Mouse (Mus musculus) mesoderm, embryonic 11.5 days (tissue): ENCODE results near the gene Hacd3.
"Not testable (repeated sequence)": the region's sequence is repeated elsewhere in the genome, so short reads cannot be mapped to it uniquely, and the experiment has no call there.

Source experiments
- DNase-seq: peaks from one replicate; pipeline ENCODE4 v3.0.0-alpha.2; 2012; ENCODE audit warnings: low read depth, low spot score

Gene Hacd3

DNA sequence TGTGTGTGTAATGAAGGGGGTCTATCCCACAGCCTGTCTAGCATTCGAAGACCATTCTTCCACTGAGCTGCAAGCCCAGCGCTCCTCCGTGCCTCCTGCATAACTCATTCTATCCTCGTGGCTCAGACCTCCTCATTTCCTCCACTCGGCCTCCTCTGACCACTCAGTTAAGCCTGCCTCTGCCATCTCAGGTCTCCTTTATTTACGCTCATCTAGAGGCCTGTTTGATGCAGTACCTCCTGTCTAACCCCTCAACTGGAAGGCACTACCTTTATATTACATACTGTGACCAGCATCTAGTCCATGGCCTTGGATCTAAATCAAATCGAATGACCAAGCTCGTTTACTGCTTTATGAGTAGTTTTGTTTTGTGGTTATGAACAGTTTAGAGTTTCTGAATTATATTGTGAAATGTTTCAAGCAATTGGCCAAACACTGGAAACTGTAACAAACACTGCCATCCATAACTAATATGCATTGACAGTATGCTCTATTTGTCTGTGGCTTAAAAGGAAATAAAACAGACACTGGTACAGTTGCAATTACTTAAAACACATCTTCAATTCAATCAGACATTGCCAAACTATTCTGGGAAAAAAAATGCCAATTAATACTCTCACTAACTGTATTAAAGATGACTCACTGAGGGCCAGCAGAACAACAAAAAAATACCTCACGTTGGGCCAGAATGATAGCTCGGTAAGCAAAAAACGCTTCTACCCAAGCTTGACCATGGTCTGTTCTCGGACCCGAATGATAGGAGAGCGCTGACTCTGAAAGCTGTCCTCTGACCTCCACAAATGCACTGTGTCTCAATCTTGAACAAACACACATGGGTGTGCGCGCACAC, 4.3 kb downstream of the Hacd3 start:
- no peak for DNase-seq

DNA sequence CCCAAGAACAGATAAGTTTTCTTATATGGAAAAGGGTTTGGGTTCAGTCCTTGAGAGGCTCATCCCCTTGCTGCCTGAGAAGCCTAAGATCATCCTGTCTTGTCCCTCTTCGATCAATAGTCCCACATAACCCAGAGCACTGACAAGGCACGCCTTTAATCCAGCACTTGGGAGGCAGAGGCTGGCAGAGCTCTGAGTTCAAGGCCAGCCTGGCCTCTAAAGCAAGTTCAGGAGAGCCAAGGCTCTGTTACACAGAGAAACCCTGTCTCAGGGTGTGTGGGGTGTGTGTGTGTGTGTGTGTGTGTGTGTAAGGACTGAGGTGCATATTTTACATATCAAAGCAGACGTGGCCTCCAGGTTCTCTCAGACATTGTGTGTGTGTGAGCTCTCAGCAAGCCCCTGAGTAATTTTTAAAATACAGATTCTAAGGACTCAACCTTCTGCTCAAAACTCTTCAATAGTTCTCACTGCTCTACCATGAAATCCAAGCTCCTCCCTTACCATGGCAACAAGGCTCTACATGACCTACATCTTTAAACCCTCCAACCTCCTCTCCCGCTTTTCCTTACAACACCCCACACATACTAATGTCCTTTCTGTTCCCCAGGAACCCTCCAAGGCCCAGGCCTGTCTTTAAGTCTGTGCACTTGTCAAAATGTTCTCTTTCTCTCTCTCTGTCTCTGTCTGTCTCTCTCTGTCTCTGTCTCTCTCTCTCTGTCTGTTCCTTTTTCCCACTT, 5.1 kb downstream of the Hacd3 start:
- no peak for DNase-seq

DNA sequence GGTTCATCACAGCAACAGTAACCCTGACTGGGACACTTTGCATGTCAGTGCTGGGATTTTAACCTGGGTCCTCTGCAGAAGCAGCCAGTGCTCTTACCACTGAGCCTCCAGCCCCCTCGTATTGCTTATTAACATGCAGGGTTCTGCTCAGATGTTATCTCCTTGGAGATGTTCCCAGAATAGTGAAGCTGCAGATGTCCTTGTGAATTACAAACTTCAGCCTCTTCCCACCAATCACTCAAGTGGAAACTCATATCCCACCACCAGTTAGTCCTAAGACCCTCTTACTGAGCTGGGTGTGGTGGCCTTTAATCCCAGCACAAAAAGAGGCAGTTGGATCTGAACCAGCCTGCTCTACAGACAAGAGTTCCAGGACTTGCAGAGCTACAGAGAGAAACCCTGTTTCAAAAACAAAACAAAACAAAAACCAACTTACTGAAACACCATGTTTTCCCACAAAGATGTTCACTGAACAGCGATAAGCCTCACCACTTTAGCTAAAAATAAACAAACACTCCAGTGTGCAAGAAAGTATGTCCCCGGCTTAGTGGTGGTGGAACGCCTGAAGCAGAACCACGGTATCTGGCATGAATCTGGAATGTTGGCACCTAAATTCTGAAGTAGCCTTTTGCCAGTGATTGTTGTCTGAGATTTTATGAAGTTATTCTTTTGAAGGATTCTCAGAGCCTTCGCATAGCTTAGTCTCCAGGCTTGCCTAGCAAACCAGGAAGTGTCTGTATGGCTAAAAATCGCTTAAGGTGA, 5.9 kb downstream of the Hacd3 start:
- no peak for DNase-seq

DNA sequence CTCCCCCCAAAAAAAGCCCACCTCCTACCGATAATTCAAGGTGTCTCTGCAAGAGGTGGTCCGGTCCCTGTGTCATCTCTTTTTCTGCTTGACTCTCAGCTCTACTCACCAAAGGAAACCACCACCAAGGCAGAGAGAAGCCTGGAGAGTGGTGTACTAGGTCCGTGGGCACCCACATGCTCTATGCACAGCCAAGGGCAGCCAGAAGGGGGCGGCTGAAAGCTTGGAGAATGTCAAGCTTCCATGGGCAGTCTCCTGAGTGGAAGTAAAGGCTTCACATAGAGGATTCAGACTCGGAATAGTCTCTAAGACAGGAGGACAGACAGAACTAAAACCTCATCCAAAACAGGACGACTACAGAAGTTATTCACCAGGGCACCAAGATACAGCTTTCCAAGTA, 10.2 kb downstream of the Hacd3 start:
- DNase-seq = no peak

DNA sequence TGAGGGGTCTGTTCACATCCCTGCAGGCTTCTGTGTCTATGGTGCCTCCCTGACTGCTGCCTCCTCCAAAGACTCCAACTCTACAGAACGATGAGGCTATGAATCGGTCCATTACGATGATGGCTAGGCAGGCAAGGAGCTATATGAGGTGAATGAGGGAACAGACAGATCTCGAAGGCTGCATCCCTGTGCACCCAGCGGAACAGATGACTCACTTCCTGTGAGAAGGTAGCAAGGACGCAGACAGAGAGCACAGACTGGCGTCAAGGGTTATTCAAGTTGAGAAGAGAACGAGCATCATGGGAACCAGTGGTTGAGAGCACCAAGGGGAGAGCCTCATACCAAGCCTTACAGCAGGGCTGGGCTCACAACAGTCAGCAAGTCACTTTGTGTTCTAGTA, 10.9 kb downstream of the Hacd3 start:
- DNase-seq = no peak

DNA sequence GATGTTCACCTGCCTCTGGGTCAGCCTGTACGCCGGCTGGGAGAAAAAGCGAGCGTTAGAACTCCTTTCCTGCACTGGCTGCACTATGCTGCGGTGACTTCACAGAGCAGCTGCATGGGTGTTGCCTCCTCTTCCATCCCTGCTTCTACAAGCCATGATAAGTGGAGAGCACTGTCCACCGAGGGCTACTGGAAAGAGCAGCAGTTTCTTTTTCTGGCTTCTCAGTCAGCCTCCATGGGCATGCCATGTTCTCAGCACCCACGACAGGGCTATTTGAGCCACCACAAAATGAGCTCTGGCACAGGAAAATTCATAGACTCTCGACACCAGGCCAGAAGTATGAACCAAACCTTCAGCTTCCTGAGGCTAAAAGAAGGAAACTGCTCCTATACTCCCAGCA, 15.8 kb downstream of the Hacd3 start:
- no peak for DNase-seq

DNA sequence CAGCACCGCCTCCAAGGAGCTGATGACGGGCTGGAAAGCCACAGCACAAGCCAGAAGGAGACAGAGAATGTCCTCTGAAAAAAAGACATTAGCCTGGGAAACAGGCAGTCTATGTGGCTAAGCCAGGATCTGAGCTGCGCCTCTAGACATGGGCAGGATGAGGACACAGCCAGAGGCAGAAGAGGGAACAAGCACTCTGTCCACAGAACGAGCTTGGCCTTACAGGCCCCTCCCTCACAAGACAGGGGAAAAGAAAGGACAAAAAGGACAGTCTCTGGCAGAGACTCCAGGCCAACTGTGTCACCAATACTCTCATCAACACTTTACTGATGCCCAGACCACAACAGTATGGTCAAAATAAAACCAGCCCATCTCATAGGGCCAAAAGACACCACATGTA, 20.0 kb downstream of the Hacd3 start:
- no peak for DNase-seq

DNA sequence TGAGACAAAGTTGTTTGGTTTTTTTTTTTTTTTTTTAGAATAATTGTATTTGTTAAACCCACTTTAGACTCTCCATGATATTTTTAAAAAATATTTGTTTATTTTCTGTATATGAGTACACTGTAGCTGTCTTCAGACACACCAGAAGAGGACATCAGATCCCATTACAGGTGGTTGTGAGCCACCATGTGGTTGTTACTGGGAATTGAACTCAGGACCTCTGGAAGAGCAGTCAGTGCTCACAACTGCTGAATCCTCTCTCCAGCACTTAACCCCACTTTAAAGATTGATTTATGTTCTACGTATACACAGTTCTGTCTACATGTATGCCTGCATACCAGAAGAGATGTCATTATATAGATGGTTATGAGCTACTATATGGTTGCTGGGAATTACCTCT, 26.0 kb downstream of the Hacd3 start:
- not testable (repeated sequence) for DNase-seq

DNA sequence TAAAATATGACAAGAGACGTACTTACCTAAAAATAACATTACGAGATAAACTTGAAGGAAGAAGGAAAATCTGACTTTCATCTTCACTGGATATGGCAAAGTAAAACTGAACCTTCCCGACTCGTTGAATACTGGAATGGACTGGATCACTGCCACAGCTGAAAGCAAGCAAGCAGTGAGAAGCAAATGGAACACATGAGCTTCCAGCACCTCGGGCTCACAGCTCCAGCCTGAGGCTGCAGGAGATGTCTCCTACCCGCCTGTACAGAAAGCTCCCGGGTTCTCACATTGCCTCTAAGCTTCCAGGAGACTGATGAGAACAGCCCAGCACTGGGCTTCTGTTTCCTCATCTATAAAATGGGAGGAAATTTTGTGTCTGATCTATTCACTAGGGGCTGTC, 31.2 kb downstream of the Hacd3 start:
- no peak for DNase-seq

DNA sequence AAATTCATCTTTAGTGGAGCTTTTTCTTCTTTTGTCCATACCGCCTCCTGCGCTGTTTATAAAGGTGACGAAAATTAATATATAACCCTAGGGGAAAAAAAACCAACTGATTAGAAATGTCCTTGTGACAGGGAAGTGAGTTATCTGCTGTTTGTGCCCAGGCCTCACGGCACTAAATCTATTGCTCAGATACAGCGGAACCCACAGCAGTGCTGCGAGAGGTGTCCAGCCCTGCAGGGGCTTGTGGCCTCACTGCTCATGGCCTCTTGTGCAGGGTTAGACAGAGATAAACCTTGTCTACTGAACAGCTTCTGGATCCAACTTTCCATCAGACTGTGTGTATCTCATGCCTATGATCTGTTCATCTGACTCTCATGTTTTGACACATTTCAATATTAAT, 33.0 kb downstream of the Hacd3 start:
- DNase-seq = no peak

DNA sequence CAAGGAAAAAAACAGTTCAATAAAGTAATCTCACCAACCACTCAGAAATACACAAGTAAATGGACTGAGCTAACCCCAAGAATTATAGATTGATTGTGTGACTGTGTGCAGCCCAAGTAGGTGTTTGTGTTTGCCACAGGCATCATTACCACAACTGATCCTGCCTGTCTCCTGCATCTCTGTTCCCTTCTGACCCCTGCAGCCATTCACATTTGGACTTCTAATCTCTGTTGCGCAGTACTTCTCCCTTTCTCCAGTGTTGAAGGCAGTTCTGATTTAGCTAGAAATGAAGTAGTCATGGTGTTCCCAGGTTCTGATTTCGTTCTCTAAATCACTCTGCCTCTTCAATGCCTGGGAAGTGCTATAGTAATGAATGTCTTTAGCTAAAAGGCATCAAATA, 33.8 kb downstream of the Hacd3 start:
- no peak for DNase-seq

DNA sequence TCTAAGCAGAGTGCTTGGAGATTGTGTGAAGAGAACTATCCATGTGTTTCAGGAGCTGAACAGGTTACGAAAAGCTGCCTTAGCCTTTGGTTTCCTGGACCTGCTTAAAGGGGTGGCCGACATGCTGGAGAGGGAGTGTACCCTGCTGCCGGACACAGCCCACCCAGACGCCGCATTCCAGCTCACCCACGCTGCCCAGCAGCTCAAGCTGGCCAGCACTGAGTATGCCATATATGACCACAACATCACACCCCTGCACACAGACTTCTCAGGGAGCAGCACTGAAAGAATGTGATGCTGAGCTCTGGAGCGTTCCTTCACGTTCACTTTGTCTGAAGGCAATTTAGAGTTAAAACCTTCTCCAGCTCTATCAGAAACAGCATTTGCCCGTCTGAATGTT, 35.7 kb downstream of the Hacd3 start:
- DNase-seq = no peak

DNA sequence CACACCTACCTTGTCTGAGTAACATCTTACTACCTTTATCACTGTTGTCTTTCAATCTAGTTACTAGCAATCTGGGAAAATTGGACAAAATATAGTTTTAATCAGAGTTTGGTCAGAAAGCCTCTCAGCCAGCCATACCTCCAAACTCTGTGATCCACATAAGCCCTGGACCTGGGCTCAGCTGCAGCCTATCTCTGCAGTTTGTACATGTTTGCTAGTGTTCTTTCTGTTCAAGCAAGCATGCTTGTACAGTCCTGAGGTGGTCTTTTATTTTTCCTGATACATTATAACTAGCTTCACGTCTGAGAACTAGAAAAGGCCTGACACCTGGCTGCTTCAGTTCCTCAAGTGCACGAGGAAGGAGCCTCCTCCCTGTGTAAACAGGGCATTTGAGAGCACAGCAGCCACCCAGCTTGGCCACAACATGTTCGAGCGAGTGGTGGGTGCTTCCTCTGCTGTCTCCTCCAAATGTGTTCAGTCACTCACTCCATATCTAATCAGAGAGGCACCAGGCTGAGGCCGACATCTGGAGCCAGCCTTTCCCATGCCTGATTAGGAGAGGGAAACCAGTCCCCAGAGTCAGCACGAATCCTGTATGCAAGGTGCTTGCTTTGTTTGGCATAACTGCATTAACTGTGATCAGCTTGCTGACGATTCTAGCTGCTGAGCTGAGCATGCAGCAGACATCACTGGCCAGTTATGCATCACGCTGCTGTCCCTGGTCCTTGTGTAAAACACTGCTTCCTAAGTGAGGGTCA, 36.3 kb downstream of the Hacd3 start:
- no peak for DNase-seq

DNA sequence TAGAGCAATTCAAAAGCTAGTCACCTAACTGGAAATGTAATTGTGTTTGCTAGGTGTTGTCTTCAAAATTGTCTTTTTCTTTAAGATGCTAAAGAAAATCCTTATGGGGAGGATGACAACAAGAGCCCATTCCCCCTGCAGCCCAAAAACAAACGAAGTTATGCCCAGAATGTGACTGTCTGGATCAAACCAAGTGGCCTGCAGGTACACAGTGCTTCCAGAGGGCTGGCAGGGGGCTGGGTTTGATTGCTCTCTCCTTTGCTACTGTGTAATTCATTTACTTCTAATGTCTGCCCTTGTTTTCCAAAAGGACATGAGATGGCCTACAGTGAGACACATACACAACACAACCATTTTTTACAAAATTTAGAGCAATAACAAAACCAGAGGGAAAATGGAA, 39.6 kb downstream of the Hacd3 start:
- DNase-seq = no peak

DNA sequence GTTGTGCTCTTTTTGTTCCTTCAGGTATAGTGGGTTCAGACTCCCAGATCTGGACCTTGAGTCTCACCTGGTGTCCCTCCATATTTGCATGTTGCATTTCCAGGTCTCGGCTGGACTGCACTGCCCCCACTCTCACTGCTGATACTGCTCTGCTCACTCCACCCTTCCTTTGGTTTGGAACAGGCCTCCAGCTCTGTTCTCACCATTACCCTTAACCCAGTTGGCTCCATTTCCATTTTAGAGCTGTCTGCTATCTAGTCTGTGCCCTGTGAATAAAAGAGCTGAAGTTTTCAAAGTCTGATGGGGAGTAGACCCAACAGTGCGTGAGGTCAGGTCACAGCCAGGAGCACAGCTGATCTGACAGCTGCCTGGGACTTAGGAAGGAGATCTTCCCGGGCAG, 40.9 kb downstream of the Hacd3 start:
- no peak for DNase-seq

DNA sequence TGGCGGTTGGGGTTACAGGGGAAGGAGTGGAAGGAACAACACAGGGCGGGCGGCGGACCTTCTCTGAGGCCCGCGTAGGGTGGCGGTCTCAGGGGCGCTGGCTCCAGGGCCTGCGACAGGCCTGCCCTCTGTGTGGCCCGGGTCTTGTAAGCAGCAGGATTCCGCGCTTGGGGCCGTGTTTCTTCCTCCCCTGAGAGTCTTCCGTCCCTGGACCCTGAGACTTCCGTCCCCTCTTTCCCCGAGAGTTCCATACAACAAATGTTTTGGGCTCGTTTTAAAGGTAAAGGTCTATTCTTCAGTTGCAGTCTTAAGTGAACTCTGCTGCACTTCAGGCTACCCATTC, 60.5 kb downstream of the Hacd3 start:
- DNase-seq = no peak

DNA sequence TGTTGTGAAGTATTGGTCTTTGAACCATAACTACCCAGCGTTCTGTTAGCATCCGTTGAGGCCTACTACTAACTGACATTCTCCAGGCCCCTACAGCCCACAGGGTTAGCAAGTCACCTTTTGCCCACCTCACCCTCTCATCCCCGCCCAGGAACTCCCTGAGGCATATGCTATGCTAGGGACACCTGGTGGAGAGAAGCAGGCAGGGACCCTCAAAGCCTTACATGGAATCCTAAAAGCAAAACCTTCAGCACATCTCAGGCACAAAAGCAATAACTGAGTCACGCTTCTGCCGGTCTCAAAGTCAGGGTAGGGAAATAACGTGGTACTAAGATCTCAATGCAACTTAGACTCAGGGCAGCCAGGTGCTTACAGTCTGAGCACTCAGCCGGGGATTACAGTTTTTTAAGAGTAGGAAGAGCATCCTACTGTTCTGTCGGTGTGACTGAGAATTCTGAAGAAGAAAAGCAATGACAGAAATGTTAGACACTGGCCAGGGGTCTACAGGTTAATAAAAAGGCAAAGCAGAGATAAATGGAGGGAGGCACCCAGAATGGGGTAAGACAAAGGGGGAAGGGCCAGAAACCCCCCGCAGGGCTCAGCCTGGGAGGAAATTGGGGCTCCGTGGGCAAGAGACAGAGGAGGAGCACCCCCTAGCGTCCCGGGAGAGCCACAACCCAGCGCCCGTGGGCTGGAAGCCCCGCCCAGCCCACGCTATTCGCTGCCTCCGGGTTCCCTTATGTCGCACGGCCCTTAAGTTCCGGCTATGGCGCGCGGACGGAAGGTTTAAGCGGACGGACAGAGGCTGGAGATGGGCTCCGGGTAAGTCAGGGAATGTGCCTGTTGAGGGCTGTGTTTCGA, 61.1 kb downstream of the Hacd3 start, which contains the start of gene Ints14:
Ints14 (plus strand) TSS at position 789 of the 861 bp plus-strand sequence.
- peak; percentile 97 for DNase-seq

DNA sequence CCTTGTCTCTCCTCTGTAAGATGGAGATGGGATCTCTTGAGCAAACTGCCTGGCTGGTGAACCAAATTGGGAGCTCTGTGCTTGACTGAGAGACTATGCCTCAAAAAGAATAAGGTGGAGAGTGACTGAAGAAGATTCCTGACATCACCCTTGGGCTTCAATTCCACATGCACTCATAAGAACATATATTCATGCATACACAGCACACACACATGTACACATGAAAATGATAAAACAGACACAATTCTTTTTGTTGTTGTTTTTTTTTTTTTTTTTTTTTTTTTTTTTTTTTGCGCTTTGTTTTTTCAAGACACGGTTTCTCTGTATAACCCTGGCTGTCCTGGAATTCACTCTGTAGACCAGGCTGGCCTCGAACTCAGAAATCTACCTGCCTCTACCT, 64.2 kb downstream of the Hacd3 start:
- DNase-seq = no peak

DNA sequence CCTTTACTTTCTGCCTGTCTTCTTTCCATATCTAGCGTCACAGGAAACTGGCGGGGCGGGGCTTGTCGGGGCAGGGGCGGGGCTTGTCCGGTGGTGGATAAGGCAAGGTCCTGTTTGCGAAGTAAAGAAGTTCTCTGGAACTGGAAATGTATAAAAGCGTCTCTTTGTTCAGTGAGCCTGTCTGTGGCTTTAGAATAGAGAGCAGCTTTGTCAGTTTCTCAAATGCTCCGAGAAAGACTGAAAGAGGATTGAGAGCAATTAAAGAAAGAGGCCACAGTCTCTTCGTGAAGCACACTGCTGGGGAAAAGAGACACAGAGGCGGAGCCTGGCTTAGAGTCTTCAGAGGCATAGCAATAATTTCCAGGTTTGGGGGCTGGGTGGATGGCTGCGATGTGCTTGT, 65.2 kb downstream of the Hacd3 start:
- DNase-seq = no peak

DNA sequence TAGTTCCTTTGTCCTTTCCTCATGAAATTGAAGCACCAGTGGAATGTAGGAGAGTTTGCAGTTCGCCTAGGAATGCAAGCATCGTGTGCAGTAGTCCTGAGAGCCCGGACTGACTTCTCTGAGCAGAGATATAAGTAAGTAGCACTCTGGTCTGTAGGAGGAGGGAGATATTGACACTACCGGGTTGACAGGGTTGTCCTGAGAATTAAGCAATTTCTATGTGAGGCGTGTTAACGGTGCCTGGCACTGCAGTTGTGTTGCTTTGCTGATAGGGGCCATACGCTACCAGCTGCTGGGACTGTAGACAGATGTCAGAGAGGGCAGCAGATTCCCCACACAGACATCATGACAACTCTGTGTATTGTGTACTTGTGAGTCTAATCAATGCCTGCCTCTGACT, 68.3 kb downstream of the Hacd3 start:
- no peak for DNase-seq

DNA sequence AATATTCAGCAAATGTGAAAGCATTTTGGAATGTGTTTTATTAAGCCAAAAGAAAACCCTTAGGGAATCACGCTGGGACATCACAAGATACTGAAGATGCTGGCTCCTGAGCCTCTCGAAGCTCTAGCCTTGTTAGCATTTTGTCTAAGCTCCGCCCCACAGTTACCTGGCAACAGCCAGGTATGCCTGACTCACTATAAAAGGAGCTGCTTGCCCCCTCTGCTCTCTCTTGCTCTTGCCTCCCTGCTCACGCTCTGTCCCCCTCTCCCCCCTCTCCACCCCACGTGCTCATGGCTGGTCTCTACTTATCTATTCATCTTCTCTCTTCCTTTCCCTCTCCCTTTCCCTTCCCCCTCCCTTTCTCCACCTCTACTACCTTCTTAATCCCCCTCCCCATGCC, 69.4 kb downstream of the Hacd3 start:
- DNase-seq = no peak
